Mouse (Mus musculus) skeletal muscle tissue, adult 2 months (tissue): ENCODE results near the gene Thsd4.
A peak's percentile ranks its signal among the peaks of the same experiment; 100 is the strongest.
"Not testable (repeated sequence)": the region's sequence is repeated elsewhere in the genome, so short reads cannot be mapped to it uniquely, and the experiment has no call there.

Experiments
- DNase-seq: peaks from one replicate; pipeline ENCODE4 v3.0.0-alpha.2; 2012; ENCODE audit warnings: low read depth, low spot score

Gene Thsd4

DNA sequence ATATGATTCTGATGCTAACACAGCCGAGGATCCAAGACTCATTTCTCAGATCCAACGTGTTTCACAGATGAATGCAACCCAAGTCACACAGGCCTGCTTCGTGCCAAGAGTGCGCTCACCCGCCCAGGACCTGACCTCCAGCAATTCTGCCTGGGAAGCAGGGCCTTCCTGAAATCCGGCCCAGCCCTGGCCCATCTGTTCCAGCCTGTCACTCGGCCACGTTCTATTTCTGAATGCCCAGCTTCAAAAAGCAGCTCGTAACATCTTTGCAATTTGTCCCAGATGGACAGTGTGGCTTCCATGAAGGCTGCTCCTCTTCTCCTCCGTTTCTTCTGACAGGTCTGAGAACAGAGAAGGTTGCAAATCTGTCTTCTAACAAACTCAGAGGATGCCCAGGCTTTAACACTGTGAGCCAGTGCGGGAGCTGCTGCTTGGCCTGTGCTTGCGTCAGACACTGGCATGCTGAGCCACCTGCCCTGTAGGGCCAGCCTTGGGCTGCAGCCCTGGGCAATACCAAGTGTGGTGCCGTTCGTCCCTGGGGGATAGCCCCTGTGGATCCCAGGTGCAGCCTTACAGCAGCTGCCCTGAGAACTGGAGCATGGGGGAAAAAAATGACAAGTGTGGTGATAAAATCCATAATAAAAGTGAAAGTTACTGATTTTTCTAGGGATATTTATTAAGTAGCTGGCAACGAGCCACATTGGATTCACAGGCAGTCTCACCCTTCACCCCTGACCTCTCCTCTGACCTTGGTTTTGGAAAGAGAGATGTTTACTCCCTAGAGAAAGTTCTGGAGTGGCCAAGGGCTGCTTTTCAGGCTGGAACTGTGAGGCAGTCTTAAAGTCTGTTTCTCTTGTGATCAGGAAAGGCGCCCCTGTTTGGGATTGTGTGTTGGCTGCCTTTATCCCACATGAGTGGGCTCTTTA is 211.8 kb downstream of the Thsd4 start:
- DNase-seq: peak; percentile 89

DNA sequence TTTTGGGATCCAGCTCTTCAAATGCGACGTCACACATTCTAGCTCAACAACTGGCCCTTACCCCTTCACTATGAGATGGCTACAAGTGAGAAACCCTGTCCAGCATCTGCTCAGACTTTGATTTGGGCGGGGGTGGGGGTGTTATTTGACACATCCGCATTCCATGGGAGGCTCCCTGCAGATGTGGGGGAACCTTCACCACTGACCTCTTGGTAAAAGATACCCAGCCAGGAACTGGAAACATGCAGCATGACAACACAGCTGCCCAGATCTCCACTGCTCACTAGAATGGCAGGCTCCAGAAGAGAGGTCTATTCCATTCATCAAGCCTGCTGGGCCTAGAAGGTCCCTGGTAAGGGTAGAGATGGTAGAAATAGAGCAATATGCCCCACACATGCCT is 213.7 kb downstream of the Thsd4 start:
- DNase-seq: no peak

GRCm38 (mm10) chr9:60307469-60307868 is 214.4 kb downstream of the Thsd4 start:
- no peak for DNase-seq

GRCm38 (mm10) chr9:60306241-60306640 is 215.6 kb downstream of the Thsd4 start:
- DNase-seq: no peak

DNA sequence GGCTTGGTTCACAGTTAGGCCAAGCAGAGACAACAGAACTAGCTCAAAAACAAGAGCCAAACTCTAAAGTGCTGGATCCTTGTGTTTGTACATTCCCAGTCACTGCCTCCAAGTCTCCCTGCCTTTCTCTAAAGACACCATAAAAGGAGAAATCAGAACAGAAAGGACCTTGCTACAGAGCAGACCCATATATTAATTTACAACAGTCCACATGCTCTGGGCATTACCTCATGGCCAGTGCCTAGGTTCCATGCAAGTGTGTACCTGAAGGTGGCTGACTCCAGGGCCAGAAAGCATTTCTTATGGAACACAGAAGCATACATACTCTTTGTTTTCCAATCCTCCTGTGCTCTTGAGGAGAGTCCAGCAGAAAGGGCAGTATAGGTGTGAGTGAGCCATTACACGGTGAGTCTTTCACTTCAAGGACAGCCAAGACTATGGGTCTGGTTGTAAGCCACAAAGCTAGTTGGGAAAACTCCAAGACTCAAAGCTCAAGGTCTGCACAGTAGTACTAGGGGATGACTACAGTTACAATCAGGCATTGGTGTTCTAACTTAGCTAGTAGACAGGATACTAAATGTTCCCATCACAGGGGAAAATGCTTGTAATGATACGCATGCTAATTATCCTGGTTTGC is 216.5 kb downstream of the Thsd4 start:
- no peak for DNase-seq

DNA sequence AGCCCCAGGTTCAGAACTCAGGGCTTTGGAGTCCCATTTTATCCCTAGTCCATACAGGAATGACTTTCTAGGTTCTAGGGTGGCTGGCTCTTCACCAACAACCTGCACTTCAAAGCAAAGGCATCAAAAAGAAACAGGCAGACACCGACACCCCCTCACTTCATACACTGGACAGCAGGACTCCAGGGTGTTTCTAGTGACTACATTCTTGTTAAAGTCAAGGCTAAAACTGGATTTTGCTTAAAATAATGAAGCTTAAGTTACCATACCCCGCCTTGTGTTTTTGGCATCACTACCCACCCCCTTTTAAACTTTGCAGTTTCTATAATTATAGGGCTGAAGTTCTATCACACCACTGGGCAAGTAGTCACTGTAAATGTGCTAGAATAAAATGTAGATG is 225.6 kb downstream of the Thsd4 start:
- no peak for DNase-seq

DNA sequence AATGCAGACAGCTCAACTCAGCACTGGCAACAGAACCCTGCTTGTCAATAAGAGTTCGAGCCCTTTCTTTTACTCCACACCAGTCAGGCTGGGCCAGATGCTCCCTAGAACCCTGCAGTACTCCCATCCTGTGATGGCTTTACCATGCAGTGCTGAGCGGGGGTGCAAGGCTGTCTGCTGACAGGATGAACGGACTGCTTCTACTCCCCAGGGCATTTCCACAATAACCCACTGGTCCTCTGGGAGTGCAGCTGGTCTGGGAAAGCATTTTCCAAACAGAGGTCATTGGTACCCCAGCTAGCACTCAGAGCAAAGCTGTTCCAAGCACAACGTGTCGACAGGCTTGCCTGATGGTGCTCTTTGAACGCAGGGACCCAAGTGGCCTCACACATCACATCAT is 226.6 kb downstream of the Thsd4 start:
- no peak for DNase-seq

GRCm38 (mm10) chr9:60293129-60293528 is 228.7 kb downstream of the Thsd4 start:
- no peak for DNase-seq

GRCm38 (mm10) chr9:60290780-60291179 is 231.1 kb downstream of the Thsd4 start:
- DNase-seq: no peak

- no peak for DNase-seq
These were observed 233.1 kb downstream of the Thsd4 start for GRCm38 (mm10) chr9:60288789-60289188.

DNA sequence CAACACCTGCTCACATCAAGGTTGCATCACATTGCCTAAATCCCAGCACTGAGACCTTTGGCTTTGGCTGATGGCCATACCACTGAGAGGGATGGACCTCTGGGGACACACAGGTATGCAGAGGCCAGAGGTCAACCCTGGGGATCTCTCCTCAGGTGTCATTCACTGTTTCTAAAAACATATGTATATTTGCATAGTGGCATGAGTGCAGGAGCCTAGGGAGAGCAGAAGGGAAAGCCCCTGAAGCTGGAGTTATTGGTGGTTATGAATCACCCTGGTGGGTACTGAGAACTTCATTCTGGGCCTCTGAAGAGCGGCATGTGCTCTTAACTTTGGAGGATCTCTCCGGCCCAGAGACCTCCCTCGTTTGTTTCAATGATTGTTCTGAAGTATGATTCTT is 235.5 kb downstream of the Thsd4 start:
- no peak for DNase-seq

- no peak for DNase-seq
These were observed 236.8 kb downstream of the Thsd4 start for GRCm38 (mm10) chr9:60285047-60285462.

GRCm38 (mm10) chr9:60284318-60284717 is 237.5 kb downstream of the Thsd4 start:
- DNase-seq: no peak

DNA sequence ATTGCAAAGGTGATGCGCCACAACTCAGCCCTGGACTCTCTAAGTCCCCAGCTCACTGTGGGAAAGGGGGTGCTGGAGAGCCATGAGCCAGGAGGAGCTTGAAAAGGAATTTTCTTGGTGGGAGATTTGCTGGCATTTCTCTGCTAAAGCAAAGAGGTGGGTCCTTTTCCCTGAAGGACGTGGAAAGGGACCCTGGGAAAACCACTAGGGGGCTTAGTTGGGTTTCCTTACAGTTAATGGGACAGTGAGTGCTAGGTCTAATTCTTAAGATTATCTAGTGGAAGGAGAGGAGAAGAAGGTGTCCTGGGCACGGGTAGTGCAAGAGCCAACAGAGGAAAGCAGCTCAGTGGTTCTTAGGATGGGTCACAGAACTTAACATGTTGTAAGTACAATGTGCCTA is 238.3 kb downstream of the Thsd4 start:
- no peak for DNase-seq

GRCm38 (mm10) chr9:60281281-60281680 is 240.6 kb downstream of the Thsd4 start:
- DNase-seq: peak; percentile 43

- no peak for DNase-seq
These were observed 241.1 kb downstream of the Thsd4 start for GRCm38 (mm10) chr9:60280786-60281185.

GRCm38 (mm10) chr9:60279556-60279955 is 242.3 kb downstream of the Thsd4 start:
- DNase-seq: no peak

DNA sequence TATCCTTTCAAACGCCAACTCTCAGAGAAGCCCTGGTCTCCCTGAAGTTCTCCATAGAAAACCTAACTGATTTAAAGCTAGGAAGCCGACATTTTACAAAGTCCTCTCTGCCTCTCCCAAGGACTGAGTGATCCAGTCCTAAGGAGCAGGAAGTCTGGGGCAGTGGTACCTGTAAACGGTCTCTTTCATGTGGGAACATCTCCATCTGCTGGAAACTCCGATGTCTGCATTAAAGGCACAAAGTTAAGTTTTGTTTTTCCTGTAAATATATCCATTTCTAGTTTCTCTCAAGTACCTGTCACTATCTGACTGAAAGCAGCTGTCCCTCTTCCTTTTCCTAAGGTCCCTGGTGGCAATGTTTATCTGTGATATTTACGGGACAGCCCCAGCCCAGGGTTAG is 245.5 kb downstream of the Thsd4 start:
- no peak for DNase-seq

DNA sequence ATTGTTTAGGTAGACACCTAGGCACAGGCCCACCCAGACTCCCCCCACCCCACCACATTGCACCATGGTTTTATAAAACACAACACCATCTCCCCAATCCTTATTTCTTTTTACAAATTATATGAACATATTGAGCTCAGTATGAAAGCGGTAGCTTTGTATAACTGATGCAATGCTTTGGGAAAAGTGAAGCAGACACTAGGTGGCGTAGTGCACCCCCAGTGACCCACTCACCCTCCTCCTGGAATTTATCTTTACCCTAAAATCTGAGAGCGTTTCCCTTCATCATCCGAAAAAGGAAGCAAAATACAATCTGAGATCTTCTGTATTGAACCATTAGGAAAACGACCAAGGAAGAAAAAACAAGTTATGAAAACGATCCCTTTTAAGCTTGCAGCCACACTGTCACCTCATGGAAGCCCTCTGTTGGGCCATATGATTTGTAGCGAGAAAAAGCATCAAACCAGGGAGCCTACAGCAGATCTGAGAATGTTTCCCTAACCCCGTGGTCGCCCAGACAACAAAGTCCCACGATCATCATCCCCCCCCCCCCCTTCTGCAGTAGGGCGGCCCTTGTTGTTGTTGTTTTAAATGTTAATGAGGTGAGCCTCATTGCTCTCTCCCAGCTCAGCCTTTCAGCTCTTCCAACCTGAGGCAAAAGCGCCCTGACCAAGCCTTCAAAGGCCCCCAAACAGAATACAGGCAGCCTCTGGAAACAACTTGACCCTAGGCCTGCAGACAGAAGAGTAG is 246.3 kb downstream of the Thsd4 start:
- DNase-seq: no peak

DNA sequence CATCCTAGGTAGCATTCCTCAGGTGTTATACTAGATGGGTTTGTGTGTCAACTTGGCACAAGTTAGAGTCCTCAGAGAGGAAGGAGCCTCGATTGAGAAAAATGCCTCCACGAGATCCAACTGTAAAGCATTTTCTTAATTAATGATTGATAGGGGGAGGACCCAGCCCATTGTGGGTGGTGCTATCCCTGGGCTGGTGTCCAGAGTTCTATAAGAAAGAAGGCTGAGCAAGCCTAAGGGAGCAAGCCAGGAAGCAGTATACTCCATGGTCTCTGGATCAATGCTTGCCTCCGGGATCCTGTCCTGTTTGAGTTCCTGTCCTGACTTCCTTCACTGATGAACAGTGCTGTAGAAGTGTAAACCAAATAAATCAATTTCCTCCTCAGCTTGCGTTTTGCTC is 247.3 kb downstream of the Thsd4 start:
- no peak for DNase-seq

- not testable (repeated sequence) for DNase-seq
These were observed 249.5 kb downstream of the Thsd4 start for GRCm38 (mm10) chr9:60272345-60272744.

DNA sequence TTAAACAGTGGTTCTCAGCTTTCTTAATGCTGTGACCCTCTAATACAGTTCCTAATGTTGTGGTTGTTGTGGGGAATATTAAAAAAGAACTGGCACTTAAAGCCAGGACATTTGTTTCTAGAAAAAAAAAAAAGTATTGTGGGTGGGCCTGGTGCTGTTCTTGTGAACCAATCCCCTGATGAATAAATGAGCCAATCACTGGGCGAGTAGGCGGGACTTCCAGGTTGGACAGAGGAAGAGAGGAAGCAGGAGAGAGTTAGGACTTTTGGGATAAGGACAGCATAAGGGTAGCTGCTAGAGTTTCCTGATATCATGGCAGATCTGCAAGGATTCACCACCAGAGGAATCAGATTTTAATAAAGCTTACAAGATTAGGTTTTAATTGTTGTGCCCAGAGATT is 249.9 kb downstream of the Thsd4 start:
- DNase-seq: no peak
